ENCODE assay signal across 8 mouse cellular contexts in genomic region chr1:172617365-172618076, GRCm38 (mm10). TPM values are rescaled to one million over a fixed set of nuclear protein-coding genes. Genes with fewer than 3 reads are reported as not detected.
A peak's percentile ranks its signal among the peaks of the same experiment; 100 is the strongest.
DNase-seq lines count a peak whose midpoint lies in the region; ATAC-seq and TF ChIP-seq lines count a peak whose summit lies in the region.

No protein-coding gene starts in this region.

- peak overlapping the region; percentile 61 for H3K4me2 ChIP-seq in heart, embryonic 15.5 days
- H3K4me2 ChIP-seq in embryonic facial prominence, embryonic 11.5 days (ENCODE audit: low read depth, low read length), result peak overlapping the region; percentile 53
- peak overlapping the region; percentile 84 for H3K4me2 ChIP-seq in hindbrain, postnatal 0 days (ENCODE audit: low read depth, low read length)

- H3K4me1 ChIP-seq in heart, embryonic 15.5 days (replicated peaks), result peaks cover 5% of the 10 kb centered on the region; the same call in 1 of the 2 replicates
- H3K4me1 ChIP-seq in embryonic facial prominence, embryonic 11.5 days (ENCODE audit: control insufficient read depth, insufficient read depth, low read length), result 0 out of 2 replicates have a peak, but pooled peaks cover 3% of the 10 kb centered on the region
- H3K4me1 ChIP-seq in hindbrain, postnatal 0 days (ENCODE audit: insufficient read depth, low read length), result peaks cover 12% of the 10 kb centered on the region; the same call in 1 of the 2 replicates
- H3K4me1 ChIP-seq in thymus, adult 2 months (replicated peaks; ENCODE audit: control insufficient read depth, insufficient read depth, low read length), result no peaks in the 10 kb centered on the region

- DNase-seq in heart, adult 18-20 months, result no peak
- DNase-seq in embryonic facial prominence, embryonic 11.5 days (ENCODE audit: low spot score), result peak; percentile 31
- no peak for DNase-seq in hindbrain, postnatal 0 days (ENCODE audit: low spot score)
- peak; percentile 60 for DNase-seq in neural tube, embryonic 10.5 days (ENCODE audit: extremely low spot score, low spot score)
- no peak for DNase-seq in thymus, adult 2 months
- no peak for DNase-seq in cerebellum, postnatal 36 days
- DNase-seq in right cerebral cortex, postnatal 36 days (ENCODE audit: low spot score in 2 of 2), result no peak

- WGBS in heart, embryonic 15.5 days, result 35% methylated on average over 14 of the region's 14 CpGs
- WGBS in embryonic facial prominence, embryonic 11.5 days, result 26% methylated on average over 14 of the region's 14 CpGs
- 17% methylated on average over 14 of the region's 14 CpGs for WGBS in hindbrain, postnatal 0 days
- 74% methylated on average over 14 of the region's 14 CpGs for WGBS in thymus, adult 2 months

- no peak overlapping the region for H3K9ac ChIP-seq in heart, embryonic 15.5 days
- peak overlapping the region; percentile 37; the same call in 1 of the 2 replicates for H3K9ac ChIP-seq in embryonic facial prominence, embryonic 11.5 days (replicated peaks; ENCODE audit: low read length)
- H3K9ac ChIP-seq in hindbrain, postnatal 0 days (replicated peaks; ENCODE audit: low read length), result peak overlapping the region; percentile 49; the same call in 1 of the 2 replicates

- no peaks in the 10 kb centered on the region for H3K36me3 ChIP-seq in heart, embryonic 15.5 days
- no peaks in the 10 kb centered on the region for H3K36me3 ChIP-seq in embryonic facial prominence, embryonic 11.5 days (replicated peaks; ENCODE audit: control insufficient read depth, insufficient read depth, low read depth, low read length)
- no peaks in the 10 kb centered on the region for H3K36me3 ChIP-seq in hindbrain, postnatal 0 days (ENCODE audit: insufficient read depth, low read length)
- H3K36me3 ChIP-seq in thymus, adult 2 months (ENCODE audit: control insufficient read depth, insufficient read depth, low read length), result no peaks in the 10 kb centered on the region

- no peak for TF ChIP-seq CTCF in hindbrain, postnatal 0 days (IDR thresholded peaks at IDR 0.05; ENCODE audit: low read depth)
- no peak for TF ChIP-seq CTCF in thymus, adult 2 months (IDR thresholded peaks at IDR 0.05; ENCODE audit: borderline replicate concordance, control insufficient read depth, extremely low read depth, insufficient read depth, low read length, poor library complexity)

- no peak for TF ChIP-seq POLR2A in thymus, adult 2 months (IDR thresholded peaks at IDR 0.05; ENCODE audit: control insufficient read depth, extremely low read depth, insufficient read depth, low read length, poor library complexity)

- no peaks in the 10 kb centered on the region for H3K9me3 ChIP-seq in heart, embryonic 15.5 days (replicated peaks)
- no peaks in the 10 kb centered on the region for H3K9me3 ChIP-seq in embryonic facial prominence, embryonic 11.5 days (replicated peaks; ENCODE audit: control insufficient read depth, low read length)
- no peaks in the 10 kb centered on the region for H3K9me3 ChIP-seq in hindbrain, postnatal 0 days (ENCODE audit: low read length)

- no peak for ATAC-seq in heart, embryonic 15.5 days (replicated peaks; ENCODE audit: insufficient number of reproducible peaks, insufficient read depth, low FRiP score, low read depth)
- peak; percentile 25; the same call in 1 of the 2 replicates for ATAC-seq in embryonic facial prominence, embryonic 11.5 days (replicated peaks; ENCODE audit: insufficient number of reproducible peaks, low FRiP score, low TSS enrichment, low read depth)
- ATAC-seq in hindbrain, postnatal 0 days, result peak; percentile 15; the same call in 1 of the 2 replicates

- H3K27me3 ChIP-seq in heart, embryonic 15.5 days, result no peaks in the 10 kb centered on the region
- no peaks in the 10 kb centered on the region for H3K27me3 ChIP-seq in embryonic facial prominence, embryonic 11.5 days (ENCODE audit: control insufficient read depth, insufficient read depth, low read length)
- no peaks in the 10 kb centered on the region for H3K27me3 ChIP-seq in hindbrain, postnatal 0 days (ENCODE audit: insufficient read depth, low read length)
- no peaks in the 10 kb centered on the region for H3K27me3 ChIP-seq in thymus, adult 2 months (ENCODE audit: control insufficient read depth, insufficient read depth, low read length)

- no peak overlapping the region for H3K4me3 ChIP-seq in heart, embryonic 15.5 days
- no peak overlapping the region for H3K4me3 ChIP-seq in embryonic facial prominence, embryonic 11.5 days (ENCODE audit: low read depth, low read length)
- peak overlapping the region; percentile 41 for H3K4me3 ChIP-seq in hindbrain, postnatal 0 days (ENCODE audit: low read length)
- H3K4me3 ChIP-seq in thymus, adult 2 months (ENCODE audit: control insufficient read depth, insufficient read depth, low read length), result no peak overlapping the region

- no peak overlapping the region for H3K27ac ChIP-seq in heart, embryonic 15.5 days
- 0 out of 2 replicates have a peak overlapping the region, but pooled peaks have one; percentile 28 for H3K27ac ChIP-seq in embryonic facial prominence, embryonic 11.5 days (replicated peaks; ENCODE audit: low read depth, low read length)
- no peak overlapping the region for H3K27ac ChIP-seq in hindbrain, postnatal 0 days
- no peak overlapping the region for H3K27ac ChIP-seq in thymus, adult 2 months (ENCODE audit: control insufficient read depth, insufficient read depth, low read length)

RNA-seq across cellular contexts. Expression of gene Fcrl6, which starts 15.2 kb away (rescaled TPM):
- polyA plus RNA-seq in heart, embryonic 15.5 days (2015; fragmentation: Nextera tagmentation; extraction: Ambion mirVana), result not detected in 2 replicates
- total RNA-seq in heart, adult 18-20 months (2021), result not detected
- 0.11 and 0.24 TPM in 2 replicates for polyA plus RNA-seq in embryonic facial prominence, embryonic 11.5 days (2014; fragmentation: Nextera tagmentation; extraction: Ambion mirVana)
- 0.18 TPM in 1 of 2 replicates, not detected in the other for total RNA-seq in hindbrain, postnatal 0 days (2014; rRNA removed)
- polyA plus RNA-seq in hindbrain, postnatal 0 days (2015; fragmentation: Nextera tagmentation; extraction: Ambion mirVana), result not detected in 2 replicates
- polyA plus RNA-seq in thymus, adult 2 months (2012; rRNA removed), result not detected in 2 replicates

RNA-seq across cellular contexts. Expression of gene Dusp23, which starts 15.2 kb away (rescaled TPM):
- polyA plus RNA-seq in heart, embryonic 15.5 days (2015; fragmentation: Nextera tagmentation; extraction: Ambion mirVana), result 11.3 and 11.9 TPM in 2 replicates
- total RNA-seq in heart, adult 18-20 months (2021), result 10 to 100 TPM in 1 of 2 experiments, 1 to 10 TPM in 1; 9.8 to 10.4 TPM
- polyA plus RNA-seq in embryonic facial prominence, embryonic 11.5 days (2014; fragmentation: Nextera tagmentation; extraction: Ambion mirVana), result 9.7 and 10.1 TPM in 2 replicates
- total RNA-seq in hindbrain, postnatal 0 days (2014; rRNA removed), result 2.4 and 3.8 TPM in 2 replicates
- polyA plus RNA-seq in hindbrain, postnatal 0 days (2015; fragmentation: Nextera tagmentation; extraction: Ambion mirVana), result 8.8 and 9.0 TPM in 2 replicates
- 14.2 and 16.1 TPM in 2 replicates for polyA plus RNA-seq in thymus, adult 2 months (2012; rRNA removed)

RNA-seq across cellular contexts. Expression of gene Slamf8, which starts 27.2 kb away (rescaled TPM):
- polyA plus RNA-seq in heart, embryonic 15.5 days (2015; fragmentation: Nextera tagmentation; extraction: Ambion mirVana), result 0.23 TPM in 1 of 2 replicates, not detected in the other
- total RNA-seq in heart, adult 18-20 months (2021), result under 1 TPM; 0.37 to 0.39 TPM
- polyA plus RNA-seq in embryonic facial prominence, embryonic 11.5 days (2014; fragmentation: Nextera tagmentation; extraction: Ambion mirVana), result not detected in 2 replicates
- 0.11 TPM in 1 of 2 replicates, not detected in the other for total RNA-seq in hindbrain, postnatal 0 days (2014; rRNA removed)
- polyA plus RNA-seq in hindbrain, postnatal 0 days (2015; fragmentation: Nextera tagmentation; extraction: Ambion mirVana), result 0.14 TPM in 1 of 2 replicates, not detected in the other
- polyA plus RNA-seq in thymus, adult 2 months (2012; rRNA removed), result 7.2 and 10.9 TPM in 2 replicates

Comparison
In these comparisons a context has a peak if more than half of its experiments do, and no peak if none do; other contexts are left out.
1. DNase-seq: peak in embryonic facial prominence, embryonic 11.5 days (single experiment) and neural tube, embryonic 10.5 days (single experiment); none in heart, adult 18-20 months (0 of 2), hindbrain, postnatal 0 days (single experiment), thymus, adult 2 months (single experiment), cerebellum, postnatal 36 days (0 of 2) and right cerebral cortex, postnatal 36 days (0 of 2).
2. Peak in every context shown above with its lines, with median percentiles within 50 percentile points of each other: H3K4me2 ChIP-seq.